Mouse (Mus musculus) heart, postnatal 10 days (tissue): ENCODE data around the gene Igfbp6. TPM values are rescaled to one million over a fixed set of nuclear protein-coding genes. Genes with fewer than 3 reads are reported as not detected.
A peak's percentile ranks its signal among the peaks of the same experiment; 100 is the strongest.

Experiments
- DNase-seq, 2 experiments: peaks; one replicate each; pipeline ENCODE4 v3.0.0; 2021
- intact Hi-C: fragments of 180-260 bp; cut with DNase I; formaldehyde crosslinking; loops from one replicate; pipeline ENCODE4 v1.15.1; 2025
- total RNA-seq, 2 experiments: library from RNA; stranded (reverse); gene quantifications; 2 replicates each; pipeline ENCODE4 v1.2.3; 2021

The Igfbp6 gene
- 10 to 100 TPM; 24.8 to 30.5 TPM for total RNA-seq

GRCm38 (mm10) chr15:102144274-102144711 is at the start of gene Igfbp6:
TSS of gene Igfbp6 (plus strand) at chr15:102144362.
- peak in 1 of 2 experiments; percentile 25 for DNase-seq
- intact Hi-C loops = no loop called here

GRCm38 (mm10) chr15:102094988-102095387 is 49.2 kb upstream of the Igfbp6 start:
- no peak for DNase-seq
- intact Hi-C loops = no loop called here

GRCm38 (mm10) chr15:102097147-102097915 is 46.8 kb upstream of the Igfbp6 start:
- DNase-seq = peak; percentile 70 to 72

DNA sequence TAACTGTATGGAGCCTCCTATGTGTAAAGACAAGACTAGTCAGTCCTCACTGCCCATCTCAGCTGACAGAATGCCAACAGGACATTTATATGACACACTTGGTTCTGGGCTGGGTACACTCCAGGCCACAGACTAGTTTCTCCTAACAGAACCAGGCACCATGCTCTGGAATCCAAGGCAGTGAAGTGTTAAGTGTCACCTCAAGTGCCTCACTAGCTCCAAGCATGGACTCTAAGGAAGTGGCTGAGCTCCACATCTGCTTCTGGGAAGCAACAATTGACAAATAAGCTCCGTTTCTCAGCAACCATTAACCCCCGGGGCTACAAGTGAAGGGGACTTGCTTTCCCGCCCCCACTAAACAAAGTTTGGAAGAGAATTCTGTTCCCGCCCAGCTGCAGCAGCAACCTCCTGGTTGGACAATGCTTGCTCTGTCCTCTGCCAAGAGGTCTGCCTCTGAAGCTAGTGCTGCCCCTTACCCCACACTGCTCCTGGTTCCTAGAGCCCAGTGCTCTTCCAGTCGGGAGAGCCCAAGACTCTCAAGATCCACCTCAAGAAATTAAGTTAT is 46.1 kb upstream of the Igfbp6 start:
- peak; percentile 52 to 66 for DNase-seq
- intact Hi-C loops = no loop called here

More at GRCm38 (mm10) chr15:102097147-102097915, 46.8 kb upstream of the Igfbp6 start:
- intact Hi-C loops = no loop called here

GRCm38 (mm10) chr15:102099260-102099659 is 44.9 kb upstream of the Igfbp6 start:
- intact Hi-C loops = no loop called here

GRCm38 (mm10) chr15:102099771-102100160 is 44.4 kb upstream of the Igfbp6 start:
- intact Hi-C loops = no loop called here
- DNase-seq = no peak

More at GRCm38 (mm10) chr15:102099260-102099659, 44.9 kb upstream of the Igfbp6 start:
- peak in 1 of 2 experiments; percentile 13 for DNase-seq

DNA sequence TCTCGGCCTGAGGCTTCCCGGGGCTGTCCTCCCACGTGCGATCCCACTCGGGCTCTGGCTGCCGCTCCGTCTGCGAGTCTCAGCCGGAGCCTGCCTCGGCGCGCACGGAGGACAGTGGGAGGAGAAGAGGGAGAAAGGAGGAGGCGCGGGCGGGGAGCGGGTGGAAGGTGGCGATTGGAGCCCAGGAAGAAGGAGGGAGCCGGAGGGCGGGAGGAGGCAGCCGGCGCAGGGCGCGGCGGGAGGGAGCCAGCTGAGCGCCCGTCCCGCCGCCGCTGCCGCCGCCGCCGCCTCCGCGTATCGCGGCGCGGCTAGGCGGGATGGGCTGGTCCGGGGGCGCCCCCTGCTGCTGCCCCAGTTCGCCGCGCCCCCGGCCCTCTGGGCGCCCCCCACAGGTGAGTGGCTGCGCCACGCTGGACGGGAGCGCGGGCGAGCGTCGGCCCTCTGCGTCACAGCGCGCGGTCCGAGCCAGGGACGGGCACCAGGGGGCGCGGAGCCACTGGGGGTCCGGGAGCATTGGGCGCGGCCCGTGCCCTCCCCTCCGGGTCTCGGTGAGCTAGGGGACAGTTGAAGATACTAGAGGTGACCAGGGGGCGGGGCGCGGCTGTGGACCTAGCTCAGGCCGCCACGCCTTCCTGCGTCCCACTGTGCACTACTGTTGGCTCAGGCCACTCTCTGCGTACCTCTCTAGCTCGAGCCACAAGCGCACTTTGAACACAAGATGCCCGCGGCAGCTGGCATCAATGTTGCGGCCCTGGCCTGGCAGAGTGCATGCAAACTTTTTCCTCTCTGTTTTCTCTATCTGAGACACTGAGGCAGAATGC is 43.8 kb upstream of the Igfbp6 start, which contains the start of gene Tns2:
TSS of gene Tns2 (plus strand) at position 253 of the 821 bp plus-strand sequence.
- intact Hi-C loops = no loop called here

DNA sequence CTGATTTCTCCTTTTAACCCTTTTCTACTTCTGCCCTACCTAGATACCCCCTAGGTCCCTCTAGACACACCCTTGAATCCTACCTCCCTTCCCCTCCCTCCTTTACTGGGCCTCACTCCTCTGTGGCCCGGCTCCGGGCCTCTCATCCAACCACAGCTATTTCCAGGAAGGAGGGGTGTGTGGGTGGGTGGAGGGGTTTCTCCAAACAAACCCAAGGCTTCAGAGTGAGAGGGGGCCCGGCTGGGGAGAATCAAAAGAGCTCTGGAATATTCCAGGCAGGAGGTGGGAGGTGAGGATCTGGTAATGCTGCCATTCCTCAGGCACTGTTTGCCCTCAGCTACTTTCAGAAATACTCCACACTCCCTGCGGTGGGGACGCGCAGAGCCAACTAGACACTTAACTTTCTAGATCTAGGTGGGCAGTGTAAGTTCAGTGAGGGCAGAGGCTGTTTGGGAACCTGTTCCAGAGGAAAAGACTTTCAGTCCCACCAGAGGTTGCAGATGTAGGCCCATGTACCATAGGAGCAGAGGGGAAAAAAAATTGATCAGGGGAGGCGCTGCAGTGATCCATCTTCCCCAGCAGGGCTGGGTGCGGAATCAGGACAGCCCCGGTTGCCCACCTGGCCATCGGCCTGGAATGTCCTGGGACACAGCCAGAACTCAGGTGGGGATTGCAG is 43.0 kb upstream of the Igfbp6 start:
- intact Hi-C loops = no loop called here
- DNase-seq = no peak

More for the DNA sequence above, 43.8 kb upstream of the Igfbp6 start, which contains the start of gene Tns2:
- DNase-seq = peak; percentile 87 to 88

GRCm38 (mm10) chr15:102101672-102102541 is 42.3 kb upstream of the Igfbp6 start:
- peak; percentile 87 to 88 for DNase-seq
- intact Hi-C loops = no loop called here

- intact Hi-C loops = no loop called here
- DNase-seq = peak; percentile 84 to 85
Measured at GRCm38 (mm10) chr15:102102548-102103121, 41.5 kb upstream of the Igfbp6 start.

GRCm38 (mm10) chr15:102103371-102103946 is 40.7 kb upstream of the Igfbp6 start:
- peak; percentile 81 to 84 for DNase-seq
- intact Hi-C loops = no loop called here

DNA sequence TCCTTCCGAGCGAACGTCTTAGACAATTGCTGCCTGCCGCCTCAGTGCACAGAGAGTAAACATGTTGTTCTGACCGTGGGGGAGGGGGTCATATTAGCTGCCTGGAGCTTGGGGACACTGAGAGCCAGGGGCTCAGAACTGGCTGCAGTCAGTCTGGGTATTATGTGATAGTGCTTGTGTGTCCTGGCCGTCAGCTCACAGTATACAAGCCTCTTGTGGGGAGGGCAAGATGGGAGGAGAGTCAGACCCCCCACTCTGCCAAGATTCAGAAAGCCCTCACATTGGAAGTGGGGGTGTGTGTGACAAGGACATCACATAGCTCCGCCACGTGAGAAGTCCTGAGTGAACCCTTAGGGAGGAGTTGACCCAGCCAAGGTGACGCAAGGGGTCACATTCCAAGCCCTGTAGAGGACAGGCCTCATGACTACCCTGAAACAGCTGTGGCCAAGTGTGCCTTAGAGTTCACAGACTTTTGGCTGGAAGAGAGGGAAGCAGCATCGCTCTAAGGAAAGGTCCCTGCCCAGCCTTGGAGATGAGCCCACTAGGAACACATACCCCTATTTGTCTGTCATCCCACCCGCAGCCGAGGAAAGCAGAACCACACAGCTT is 40.1 kb upstream of the Igfbp6 start:
- peak; percentile 93 to 94 for DNase-seq
- intact Hi-C loops = no loop called here

- peak; percentile 88 to 89 for DNase-seq
- intact Hi-C loops = loop anchor here (5.0 kb wide), 1 partner anchor 42 kb away; no protein-coding TSS in a partner anchor
Measured at GRCm38 (mm10) chr15:102105360-102105759, 38.8 kb upstream of the Igfbp6 start.

- intact Hi-C loops = loop anchor here (5.0 kb wide), 1 partner anchor 41 kb away; no protein-coding TSS in a partner anchor
- DNase-seq = peak; percentile 52
Measured at GRCm38 (mm10) chr15:102105764-102106730, 38.1 kb upstream of the Igfbp6 start.

DNA sequence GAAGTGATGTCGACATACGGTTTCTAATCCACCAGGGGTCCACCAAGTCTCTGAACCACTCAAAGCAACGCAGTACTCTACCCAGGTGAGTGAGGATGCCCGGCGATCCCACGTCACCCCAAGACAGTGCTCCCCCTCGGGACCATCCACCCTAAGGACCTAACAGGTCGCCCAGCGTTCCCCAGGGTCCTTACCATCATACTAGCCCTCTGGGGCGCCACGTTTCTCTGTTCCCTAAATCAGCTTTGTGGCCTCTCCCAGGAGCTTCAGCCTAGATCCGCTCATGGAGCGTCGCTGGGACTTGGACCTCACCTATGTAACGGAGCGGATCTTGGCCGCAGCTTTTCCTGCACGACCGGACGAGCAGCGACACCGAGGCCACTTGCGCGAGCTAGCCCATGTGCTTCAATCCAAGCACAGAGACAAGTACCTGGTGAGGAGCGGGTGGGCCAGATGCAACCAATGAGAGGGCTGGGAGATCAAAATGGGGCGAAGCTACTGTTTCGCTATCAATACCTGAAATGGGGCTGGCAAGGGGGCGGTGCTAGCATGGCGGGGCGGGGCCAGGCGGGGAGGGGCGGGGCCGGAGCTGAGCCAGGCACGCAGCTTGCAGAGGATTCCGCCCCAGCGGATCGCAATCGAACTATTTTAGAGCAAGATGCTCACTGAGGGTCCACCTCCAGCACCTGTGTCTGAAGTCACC is 37.3 kb upstream of the Igfbp6 start:
- peak; percentile 24 to 29 for DNase-seq

More for the DNA sequence above, 37.3 kb upstream of the Igfbp6 start:
- intact Hi-C loops = loop anchor here (5.0 kb wide), 1 partner anchor 40 kb away; no protein-coding TSS in a partner anchor
